Mouse (Mus musculus) forebrain, embryonic 14.5 days (tissue): ENCODE results near the gene Rasal1. TPM values are rescaled to one million over a fixed set of nuclear protein-coding genes. Genes with fewer than 3 reads are reported as not detected.

Experiments used
- ATAC-seq: fragments of 200-750 bp; cut with Nextera tagmentation; 2 replicates; pipeline ENCODE4 v1.8.0; 2017; ENCODE audit warnings: mild to moderate bottlenecking, moderate library complexity
- DNase-seq: peaks from one replicate; pipeline ENCODE4 v3.0.0-alpha.2; 2015; ENCODE audit warnings: low spot score
- H3K27ac ChIP-seq: fragments of 300-500 bp; sonication (generic); 2 replicates; pipeline ENCODE4 v1.5.1; 2014; ENCODE audit warnings: low read depth, mild to moderate bottlenecking, control low read depth, low read length, moderate library complexity
- H3K27me3 ChIP-seq: fragments of 300-500 bp; sonication (generic); replicated peaks from 2 replicates; pipeline ENCODE4 v1.6.1; 2014; ENCODE audit warnings: low read length, control low read depth, mixed read lengths; ENCODE audit not compliant: control insufficient read depth, insufficient read depth
- H3K36me3 ChIP-seq: fragments of 300-500 bp; sonication (generic); 2 replicates; pipeline ENCODE4 v1.6.1; 2014; ENCODE audit warnings: low read length, control low read depth; ENCODE audit not compliant: control insufficient read depth, insufficient read depth
- H3K4me1 ChIP-seq: fragments of 300-500 bp; sonication (generic); 2 replicates; pipeline ENCODE4 v1.6.1; 2014; ENCODE audit warnings: antibody characterized with exemption, low read length, control low read depth; ENCODE audit not compliant: control insufficient read depth, insufficient read depth
- H3K4me2 ChIP-seq: fragments of 300-500 bp; sonication (generic); 2 replicates; pipeline ENCODE4 v1.6.1; 2014; ENCODE audit warnings: mild to moderate bottlenecking, control low read depth, low read length
- H3K4me3 ChIP-seq: fragments of 300-500 bp; sonication (generic); 2 replicates; pipeline ENCODE4 v1.5.1; 2014; ENCODE audit warnings: low read depth, low read length, control low read depth
- H3K9ac ChIP-seq: fragments of 300-500 bp; sonication (generic); 2 replicates; pipeline ENCODE4 v1.6.1; 2014; ENCODE audit warnings: mild to moderate bottlenecking, low read length, control low read depth, moderate library complexity
- H3K9me3 ChIP-seq: fragments of 300-500 bp; sonication (generic); replicated peaks from 2 replicates; pipeline ENCODE4 v1.6.1; 2016; ENCODE audit warnings: low read length, control low read depth, mixed read lengths; ENCODE audit not compliant: control insufficient read depth
- WGBS: fragments of 180-500 bp; shearing (Covaris S2); extraction: QIAGEN DNeasy Blood & Tissue Kit; methylation state at CpG from one replicate; pipeline ENCODE4 v1.1.7; 2014; 5-methylcytosine and 5-hydroxymethylcytosine counted together
- polyA plus RNA-seq: library from polyadenylated mRNA; unstranded; fragments of >200 nt; fragmentation: Nextera tagmentation; extraction: Ambion mirVana; gene quantifications from 2 replicates; pipeline ENCODE4 v1.2.1, GENCODE M21; 2014

The Rasal1 gene
- polyA plus RNA-seq, 1 experiment from 2014 or later = 1.5 TPM

GRCm38 (mm10) chr5:120627515-120628300 lies 20.9 kb upstream of the Rasal1 start:
- H3K36me3 ChIP-seq = peaks cover 53% of the 10 kb centered on the region

GRCm38 (mm10) chr5:120628624-120629023 lies 20.0 kb upstream of the Rasal1 start:
- no peaks in the 10 kb centered on the region; the same call in 1 of the 2 replicates for H3K27me3 ChIP-seq
- H3K4me3 ChIP-seq = no peak overlapping the region
- WGBS = 60% methylated on average over 7 of the region's 7 CpGs
- no peak for DNase-seq
- no peak overlapping the region for H3K4me2 ChIP-seq
- no peaks in the 10 kb centered on the region for H3K4me1 ChIP-seq
- no peak overlapping the region for H3K27ac ChIP-seq
- H3K9ac ChIP-seq = no peak overlapping the region
- peaks cover 45% of the 10 kb centered on the region for H3K36me3 ChIP-seq
- H3K9me3 ChIP-seq = no peaks in the 10 kb centered on the region; the same call in 1 of the 2 replicates
- ATAC-seq = no peak

More at GRCm38 (mm10) chr5:120627515-120628300, 20.9 kb upstream of the Rasal1 start:
- no peak for DNase-seq
- Histone ChIP-seq H3K27ac (no peak overlapping the region), H3K4me3 (no peak overlapping the region), H3K4me2 (no peak overlapping the region), H3K9ac (no peak overlapping the region), H3K27me3 (no peaks in the 10 kb centered on the region; the same call in 1 of the 2 replicates), H3K4me1 (no peaks in the 10 kb centered on the region), H3K9me3 (no peaks in the 10 kb centered on the region; the same call in 1 of the 2 replicates)
- 90% methylated on average over 15 of the region's 15 CpGs for WGBS
- no peak for ATAC-seq

- peaks cover 22% of the 10 kb centered on the region for H3K36me3 ChIP-seq
- DNase-seq = no peak
- H3K27me3 ChIP-seq = no peaks in the 10 kb centered on the region; the same call in 1 of the 2 replicates
- no peaks in the 10 kb centered on the region; the same call in 1 of the 2 replicates for H3K9me3 ChIP-seq
- H3K27ac ChIP-seq = no peak overlapping the region
- peak overlapping the region; percentile 33; the same call in 1 of the 2 replicates for H3K4me2 ChIP-seq
- no peak for ATAC-seq
- 10% methylated on average over 29 of the region's 29 CpGs for WGBS
- H3K4me1 ChIP-seq = no peaks in the 10 kb centered on the region
- no peak overlapping the region for H3K4me3 ChIP-seq
- no peak overlapping the region; the same call in 1 of the 2 replicates for H3K9ac ChIP-seq
Observed at GRCm38 (mm10) chr5:120631128-120631527, 17.5 kb upstream of the Rasal1 start.

GRCm38 (mm10) chr5:120631892-120632291 lies 16.7 kb upstream of the Rasal1 start:
- H3K9me3 ChIP-seq = no peaks in the 10 kb centered on the region; the same call in 1 of the 2 replicates
- no peak overlapping the region for H3K4me2 ChIP-seq
- H3K27me3 ChIP-seq = no peaks in the 10 kb centered on the region; the same call in 1 of the 2 replicates
- no peak overlapping the region for H3K27ac ChIP-seq
- no peaks in the 10 kb centered on the region for H3K4me1 ChIP-seq
- WGBS = 89% methylated on average over 5 of the region's 5 CpGs
- no peak overlapping the region for H3K4me3 ChIP-seq
- H3K9ac ChIP-seq = no peak overlapping the region
- H3K36me3 ChIP-seq = peaks cover 15% of the 10 kb centered on the region
- no peak for DNase-seq
- no peak for ATAC-seq

- H3K4me1 ChIP-seq = no peaks in the 10 kb centered on the region
- no peak within 1 kb of the TSS for H3K4me3 ChIP-seq
- no peak within 1 kb of the TSS for H3K9ac ChIP-seq
- no peak within 1 kb of the TSS for H3K4me2 ChIP-seq
- no peak within 1 kb of the TSS for H3K27ac ChIP-seq
- no peaks in the 10 kb centered on the region; the same call in 1 of the 2 replicates for H3K27me3 ChIP-seq
- no peak for DNase-seq
- ATAC-seq = no peak
- no peaks in the 10 kb centered on the region for H3K36me3 ChIP-seq
- WGBS = 65% methylated on average over 9 of the region's 9 CpGs
- H3K9me3 ChIP-seq = no peaks in the 10 kb centered on the region; the same call in 1 of the 2 replicates
Observed at GRCm38 (mm10) chr5:120634131-120634530, 14.5 kb upstream of the Rasal1 start, which contains the start of gene Cfap73. Gene Cfap73 (minus strand): TSS chr5:120634235.

GRCm38 (mm10) chr5:120634860-120635259 lies 13.8 kb upstream of the Rasal1 start:
- WGBS = 64% methylated on average over 5 of the region's 5 CpGs
- H3K4me1 ChIP-seq = no peaks in the 10 kb centered on the region
- H3K4me2 ChIP-seq = no peak overlapping the region
- H3K9ac ChIP-seq = no peak overlapping the region
- H3K36me3 ChIP-seq = no peaks in the 10 kb centered on the region
- DNase-seq (no peak), ATAC-seq (no peak)
- no peaks in the 10 kb centered on the region; the same call in 1 of the 2 replicates for H3K27me3 ChIP-seq
- H3K9me3 ChIP-seq = no peaks in the 10 kb centered on the region; the same call in 1 of the 2 replicates
- no peak overlapping the region for H3K27ac ChIP-seq
- H3K4me3 ChIP-seq = no peak overlapping the region

GRCm38 (mm10) chr5:120635633-120636032 lies 13.0 kb upstream of the Rasal1 start:
- no peak for ATAC-seq
- Histone ChIP-seq H3K36me3 (no peaks in the 10 kb centered on the region), H3K4me2 (no peak overlapping the region), H3K27ac (no peak overlapping the region), H3K27me3 (no peaks in the 10 kb centered on the region), H3K4me3 (no peak overlapping the region), H3K9me3 (no peaks in the 10 kb centered on the region; the same call in 1 of the 2 replicates), H3K9ac (no peak overlapping the region), H3K4me1 (no peaks in the 10 kb centered on the region)
- no peak for DNase-seq
- WGBS = 88% methylated on average over 5 of the region's 5 CpGs

GRCm38 (mm10) chr5:120640094-120640493 lies 8.5 kb upstream of the Rasal1 start:
- Histone ChIP-seq H3K4me3 (no peak overlapping the region), H3K27ac (no peak overlapping the region), H3K27me3 (no peaks in the 10 kb centered on the region), H3K9me3 (no peaks in the 10 kb centered on the region), H3K36me3 (no peaks in the 10 kb centered on the region), H3K4me2 (no peak overlapping the region), H3K4me1 (peaks cover 3% of the 10 kb centered on the region; the same call in 1 of the 2 replicates), H3K9ac (no peak overlapping the region)
- ATAC-seq = no peak
- no peak for DNase-seq
- 91% methylated on average over 7 of the region's 7 CpGs for WGBS
